Mouse (Mus musculus) adipose tissue, adult 10 weeks (tissue): ENCODE measurements around the gene Gm10153. TPM values are rescaled to one million over a fixed set of nuclear protein-coding genes. Genes with fewer than 3 reads are reported as not detected.

Source experiments
- polyA plus RNA-seq: library from polyadenylated mRNA; stranded (reverse); fragments of 350-450 nt; fragmentation: Illumina TruSeq; extraction: RNeasy Lipid Tissue Mini Kit (QIAGEN cat#74804); gene quantifications from one replicate; pipeline ENCODE4 v1.2.3, GENCODE M21; 2014; ENCODE audit warnings: low read depth, low replicate concordance

The Gm10153 gene
- not detected for polyA plus RNA-seq

DNA sequence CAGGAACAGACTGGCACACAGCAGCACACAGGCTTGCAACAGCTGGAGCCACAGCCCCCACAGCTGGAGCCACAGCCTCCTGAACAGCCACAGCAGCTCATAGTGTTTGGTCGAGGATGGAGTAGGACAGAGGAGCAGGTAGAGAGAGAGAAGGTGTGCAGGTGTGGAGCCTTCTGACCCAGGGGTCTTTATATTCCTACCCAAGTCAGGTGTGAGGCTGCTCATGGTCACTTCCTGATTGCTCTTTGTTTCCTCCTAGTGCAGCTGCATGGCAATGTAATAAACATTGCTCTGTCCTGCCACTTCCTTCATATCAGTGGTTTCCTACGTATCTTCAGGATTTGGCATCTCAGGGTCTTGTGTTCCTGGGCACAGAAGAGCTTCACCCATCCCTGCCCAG lies at the start of gene Gm10153:
Gene Gm10153 (minus strand): TSS at position 101 of the 400 bp plus-strand sequence.

DNA sequence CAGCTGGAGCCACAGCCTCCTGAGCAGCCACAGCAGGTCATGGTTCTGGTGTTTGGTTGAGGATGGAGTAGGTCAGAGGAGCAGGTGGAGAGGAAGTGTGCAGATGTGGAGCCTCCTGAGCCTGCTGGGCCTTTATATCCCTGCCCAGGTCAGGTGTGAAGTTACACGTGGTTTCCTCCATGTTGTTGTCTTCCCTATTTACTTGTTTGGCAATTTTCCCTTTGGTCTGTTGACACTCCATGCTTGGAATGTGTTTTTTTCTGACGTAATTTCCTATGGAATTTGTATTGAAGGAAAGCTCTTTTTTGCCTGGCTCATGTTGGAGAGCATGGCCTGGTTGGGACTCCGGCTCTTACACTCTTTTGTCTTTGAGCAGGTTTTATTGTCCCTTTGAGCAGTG lies 39.7 kb upstream of the Gm10153 start, which contains the start of gene Krtap5-5:
Gene Krtap5-5 (minus strand): TSS at position 101 of the 400 bp plus-strand sequence.

DNA sequence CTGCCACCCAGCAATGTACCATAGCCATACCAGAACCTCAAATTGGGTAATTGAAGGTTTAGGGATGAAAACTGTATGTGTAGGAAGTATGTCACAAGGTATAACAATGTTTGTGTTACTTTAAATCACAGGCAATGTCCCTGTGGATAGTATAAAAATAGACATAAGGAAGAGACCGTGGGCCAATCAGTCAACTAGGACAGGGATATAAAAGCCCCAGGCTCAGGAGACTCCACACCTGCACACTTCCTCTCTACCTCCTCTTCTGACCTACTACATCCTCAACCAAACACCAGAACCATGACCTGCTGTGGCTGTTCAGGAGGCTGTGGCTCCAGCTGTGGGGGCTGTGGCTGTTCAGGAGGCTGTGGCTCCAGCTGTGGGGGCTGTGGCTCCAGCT lies 21.4 kb upstream of the Gm10153 start, which contains the start of gene Gm7579:
Gene Gm7579 (plus strand): TSS at position 301 of the 400 bp plus-strand sequence.

GRCm38 (mm10) chr7:142201064-142201463 lies 10.9 kb upstream of the Gm10153 start, which contains the start of gene Krtap5-3:
Krtap5-3 (plus strand) TSS chr7:142201364.

GRCm38 (mm10) chr7:142175905-142176304 lies 14.3 kb downstream of the Gm10153 start, which contains the start of gene Krtap5-2:
Krtap5-2 (minus strand) TSS chr7:142176005.

DNA sequence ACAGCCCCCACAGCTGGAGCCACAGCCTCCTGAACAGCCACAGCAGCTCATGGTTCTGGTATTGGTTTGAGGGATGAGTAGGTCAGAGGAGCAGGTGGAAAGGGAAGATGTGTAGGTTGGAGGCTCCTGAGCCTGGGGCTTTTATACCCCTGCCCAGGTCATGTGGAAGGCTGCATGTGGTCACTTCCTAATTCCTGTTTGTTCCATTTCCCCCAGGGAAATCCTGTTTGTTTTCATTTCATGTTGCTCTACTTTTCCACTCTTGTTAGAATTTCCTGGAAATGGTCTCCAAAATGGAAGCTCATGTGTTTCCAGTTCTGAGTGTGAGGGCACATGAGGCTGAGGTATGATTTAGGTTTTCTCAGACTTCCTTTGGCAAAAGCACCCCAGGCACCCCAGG lies 24.6 kb downstream of the Gm10153 start, which contains the start of gene Gm4553:
Gene Gm4553 (minus strand): TSS at position 101 of the 400 bp plus-strand sequence.

GRCm38 (mm10) chr7:142157013-142157412 lies 33.2 kb downstream of the Gm10153 start, which contains the start of gene Gm29735:
Gm29735 (minus strand) TSS chr7:142157113.

GRCm38 (mm10) chr7:142144507-142144906 lies 45.7 kb downstream of the Gm10153 start, which contains the start of gene Gm45337:
Gm45337 (minus strand) TSS chr7:142144607.

Other genes with a start within 250 kb of the Gm10153 start
- 1.3 TPM for gene Brsk2, start 240.6 kb downstream of the Gm10153 start, polyA plus RNA-seq
- gene Mob2, start 129.3 kb downstream of the Gm10153 start, polyA plus RNA-seq = 41.4 TPM
- gene Dusp8, start 94.5 kb downstream of the Gm10153 start, polyA plus RNA-seq = 7.1 TPM
- not detected for gene Gm45618, start 69.7 kb downstream of the Gm10153 start, polyA plus RNA-seq
- not detected for gene Gm39115, start 54.4 kb downstream of the Gm10153 start, polyA plus RNA-seq
- not detected for gene Gm45337, start 45.8 kb downstream of the Gm10153 start, polyA plus RNA-seq
- not detected for gene Gm29735, start 33.3 kb downstream of the Gm10153 start, polyA plus RNA-seq
- not detected for gene Gm4553, start 24.6 kb downstream of the Gm10153 start, polyA plus RNA-seq
- gene Krtap5-2, start 14.4 kb downstream of the Gm10153 start, polyA plus RNA-seq = not detected
- gene Krtap5-3, start 11.0 kb upstream of the Gm10153 start, polyA plus RNA-seq = not detected
- not detected for gene Gm7579, start 21.5 kb upstream of the Gm10153 start, polyA plus RNA-seq
- gene Krtap5-5, start 39.6 kb upstream of the Gm10153 start, polyA plus RNA-seq = not detected
- gene Gm40460, start 50.7 kb upstream of the Gm10153 start, polyA plus RNA-seq = not detected
- gene Gm2431, start 68.0 kb upstream of the Gm10153 start, polyA plus RNA-seq = not detected
- not detected for gene Gm4559, start 84.0 kb upstream of the Gm10153 start, polyA plus RNA-seq
- not detected for gene Krtap5-1, start 106.7 kb upstream of the Gm10153 start, polyA plus RNA-seq
- gene Krtap5-4, start 113.2 kb upstream of the Gm10153 start, polyA plus RNA-seq = not detected
- gene Ifitm10, start 183.4 kb upstream of the Gm10153 start, polyA plus RNA-seq = 2.1 TPM
- gene Gm49369, start 192.3 kb upstream of the Gm10153 start, polyA plus RNA-seq = not detected
- 780 TPM for gene Ctsd, start 197.6 kb upstream of the Gm10153 start, polyA plus RNA-seq
- not detected for gene Syt8, start 244.5 kb upstream of the Gm10153 start, polyA plus RNA-seq